Mouse (Mus musculus) layer of hippocampus, adult 9-10 months (tissue): ENCODE measurements around the gene Nxf7.
A peak's percentile ranks its signal among the peaks of the same experiment; 100 is the strongest.
"Not testable (repeated sequence)": the region's sequence is repeated elsewhere in the genome, so short reads cannot be mapped to it uniquely, and the experiment has no call there.

Experiments used
- DNase-seq: peaks from one replicate; pipeline ENCODE4 v3.0.0; 2022; ENCODE audit warnings: low spot score

Gene Nxf7

DNA sequence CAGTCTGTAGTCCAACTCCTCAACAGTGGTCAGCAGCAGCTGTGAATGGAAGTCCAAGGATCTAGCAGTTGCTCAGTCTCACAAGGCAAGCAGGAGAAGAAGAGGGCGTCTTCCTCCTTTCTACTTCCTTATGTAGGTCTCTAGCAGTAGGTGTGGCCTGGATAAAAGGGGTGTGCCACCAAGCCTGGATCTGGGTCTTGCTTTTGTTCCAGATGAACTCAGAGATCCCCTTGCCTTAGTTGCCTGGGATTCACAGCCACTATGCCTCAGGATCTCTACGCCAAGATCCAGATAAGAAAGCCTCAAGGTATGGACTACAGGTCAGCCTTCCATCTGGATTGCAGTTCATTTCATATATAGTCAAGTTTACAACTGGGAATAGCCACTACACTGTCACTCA is at the start of gene Nxf7:
Nxf7 (minus strand) TSS at position 101 of the 400 bp plus-strand sequence.
- DNase-seq, result no peak

DNA sequence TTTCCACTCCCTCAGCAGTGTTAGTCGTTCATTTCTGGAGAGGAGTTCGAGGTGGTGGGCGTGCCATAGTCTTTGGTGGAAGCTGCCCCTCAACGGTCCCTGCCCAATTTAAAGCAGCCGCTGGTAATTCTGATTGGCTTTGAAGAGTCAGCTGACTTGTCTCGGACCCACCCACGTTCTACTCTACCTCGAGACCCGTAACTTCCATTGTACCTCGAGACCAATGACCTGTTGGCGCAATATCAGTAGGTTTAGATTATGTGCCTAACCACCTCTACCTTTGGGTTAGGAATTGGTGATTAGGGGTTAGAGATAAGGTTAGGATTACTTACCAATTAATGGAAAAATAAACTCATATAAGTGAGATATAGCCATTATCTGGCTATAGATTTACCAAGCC is 29.0 kb upstream of the Nxf7 start, which contains the start of gene Prame:
Prame (minus strand) TSS at position 101 of the 400 bp plus-strand sequence.
- no peak for DNase-seq

- DNase-seq, result peak; percentile 37
These were observed 2.9 kb upstream of the Nxf7 start for GRCm38 (mm10) chrX:135601298-135602029.

DNA sequence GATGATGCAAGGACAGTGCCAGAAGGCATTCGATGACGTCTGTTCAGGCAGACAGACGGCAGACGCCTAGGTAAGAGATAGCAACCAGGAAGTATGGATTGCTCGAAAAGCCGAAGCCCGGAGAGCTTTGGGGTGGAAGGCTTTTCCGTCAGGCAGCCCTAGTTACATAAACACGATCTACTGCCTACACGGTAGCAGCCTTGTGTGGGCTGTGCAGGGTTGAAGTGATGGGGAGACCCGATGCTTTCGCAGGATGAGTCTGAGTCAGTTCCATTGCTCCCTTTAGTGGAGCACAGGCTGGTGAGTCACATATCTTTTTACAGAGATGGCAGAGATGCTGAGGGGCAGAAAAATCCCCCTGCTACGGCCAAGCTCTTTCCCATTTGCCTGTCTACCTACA is 481 bp downstream of the Nxf7 start:
- no peak for DNase-seq

DNA sequence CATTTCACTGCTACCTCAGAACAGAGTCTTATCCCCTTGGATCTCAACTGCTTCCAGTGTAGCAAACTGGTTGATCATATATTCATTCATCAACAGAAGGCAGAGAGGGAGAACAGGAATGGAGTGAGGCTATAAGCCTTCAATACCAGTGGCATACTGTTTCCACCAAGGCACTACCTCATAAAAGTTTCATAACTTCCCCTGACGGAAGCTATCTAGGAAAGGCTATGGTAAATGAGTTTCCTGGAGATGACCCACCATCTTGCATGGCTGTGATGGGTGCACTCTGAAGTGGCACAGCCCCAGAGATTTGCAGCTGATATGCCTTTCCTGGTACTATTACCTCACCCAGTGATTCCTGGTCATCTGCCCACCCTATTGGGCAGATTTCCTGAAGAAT is 22.2 kb downstream of the Nxf7 start:
- no peak for DNase-seq

DNA sequence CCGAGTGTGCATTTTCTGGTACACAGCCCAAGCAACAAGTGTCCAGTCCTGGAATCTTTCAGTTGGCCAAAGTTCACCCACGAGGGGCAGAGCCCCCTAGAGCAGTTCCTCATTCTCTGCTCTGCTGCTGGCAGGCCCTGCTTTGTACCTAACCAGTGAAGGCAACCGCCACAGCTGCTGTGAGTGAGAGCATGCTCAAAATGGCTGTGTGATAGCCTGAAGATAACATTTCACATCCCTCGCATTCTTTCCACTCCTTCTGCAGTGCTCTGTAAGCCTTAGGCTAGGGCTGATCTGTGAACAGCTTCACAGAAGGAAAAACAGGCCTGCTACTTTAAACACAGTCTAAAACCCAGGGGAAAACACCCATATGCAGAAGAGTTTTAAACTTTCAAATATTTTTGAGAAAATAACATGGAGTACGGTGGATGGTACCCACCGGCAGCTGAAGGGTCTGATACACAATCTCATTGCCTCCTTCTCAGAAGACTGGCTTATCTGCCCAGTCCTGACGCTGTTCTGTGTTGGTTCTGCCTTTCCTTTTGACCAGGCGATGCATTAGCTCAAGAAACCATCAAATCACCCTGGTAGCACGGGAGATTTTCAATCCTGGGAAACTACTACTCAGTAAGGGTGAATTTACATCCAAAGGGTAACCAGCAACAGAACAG is 23.5 kb downstream of the Nxf7 start:
- not testable (repeated sequence) for DNase-seq

GRCm38 (mm10) chrX:135574261-135574957 is 24.2 kb downstream of the Nxf7 start:
- not testable (repeated sequence) for DNase-seq

- peak; percentile 36 for DNase-seq
These were observed 29.1 kb downstream of the Nxf7 start for GRCm38 (mm10) chrX:135569467-135569866.

DNA sequence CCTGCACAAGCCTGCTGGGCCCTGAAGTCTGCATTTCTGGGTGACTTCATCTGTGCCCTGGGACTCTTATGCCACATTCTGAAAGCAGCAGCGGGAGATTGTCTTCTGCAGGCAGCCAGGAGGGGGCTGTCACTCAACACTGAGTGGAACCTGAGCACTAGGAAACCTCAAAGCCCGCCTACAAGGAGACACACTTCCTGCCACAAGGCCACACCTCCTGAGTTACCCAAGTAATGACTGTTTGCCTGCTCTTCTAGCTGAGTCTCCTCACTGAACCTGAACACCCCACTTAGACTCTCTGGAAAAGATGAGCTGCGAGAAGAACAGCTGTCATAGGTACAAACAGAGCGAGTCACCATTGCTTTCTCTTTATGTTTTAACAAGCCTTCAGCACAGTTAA is 33.6 kb downstream of the Nxf7 start:
- DNase-seq, result not testable (repeated sequence)

DNA sequence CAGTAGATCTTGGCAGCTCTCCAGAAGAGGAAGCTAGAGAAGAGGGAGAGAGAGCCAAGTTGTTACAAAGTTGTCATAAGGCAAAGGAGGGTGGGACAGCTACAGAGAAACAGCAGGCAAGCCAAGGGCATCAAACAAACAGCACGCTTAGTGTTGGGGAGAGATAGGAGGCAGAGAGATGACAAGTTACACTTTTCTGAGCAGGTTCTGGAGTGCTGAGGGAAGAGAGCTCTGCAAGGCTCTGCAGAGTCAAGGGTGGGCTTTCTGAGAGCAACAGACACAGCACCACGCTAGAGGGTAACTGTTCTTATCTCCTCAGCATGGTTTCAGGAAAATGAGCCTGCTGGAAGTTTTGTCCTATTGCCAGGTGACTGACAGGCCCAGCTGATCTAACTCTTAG is 35.7 kb downstream of the Nxf7 start:
- no peak for DNase-seq

DNA sequence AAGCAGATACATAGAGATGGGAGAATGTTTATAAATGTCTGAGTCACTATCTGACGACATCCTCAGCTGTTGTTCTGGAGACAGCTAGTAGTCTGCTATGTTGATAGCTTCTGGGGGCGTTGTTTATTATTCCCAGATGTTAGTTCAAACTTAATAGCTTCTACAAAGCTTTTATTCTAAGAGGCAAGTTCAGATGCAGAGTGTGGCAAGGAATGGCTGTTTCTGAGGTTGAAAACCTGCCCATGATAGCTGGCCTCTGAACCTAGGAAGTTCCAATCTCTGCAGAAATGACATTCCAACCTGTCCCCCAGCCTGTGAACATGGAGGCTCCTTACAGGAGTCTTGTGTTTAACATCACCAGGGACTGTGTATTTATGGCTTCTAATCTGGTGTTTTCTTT is 36.9 kb downstream of the Nxf7 start:
- not testable (repeated sequence) for DNase-seq

- peak; percentile 8 for DNase-seq
These were observed 37.6 kb downstream of the Nxf7 start for GRCm38 (mm10) chrX:135560933-135561332.

DNA sequence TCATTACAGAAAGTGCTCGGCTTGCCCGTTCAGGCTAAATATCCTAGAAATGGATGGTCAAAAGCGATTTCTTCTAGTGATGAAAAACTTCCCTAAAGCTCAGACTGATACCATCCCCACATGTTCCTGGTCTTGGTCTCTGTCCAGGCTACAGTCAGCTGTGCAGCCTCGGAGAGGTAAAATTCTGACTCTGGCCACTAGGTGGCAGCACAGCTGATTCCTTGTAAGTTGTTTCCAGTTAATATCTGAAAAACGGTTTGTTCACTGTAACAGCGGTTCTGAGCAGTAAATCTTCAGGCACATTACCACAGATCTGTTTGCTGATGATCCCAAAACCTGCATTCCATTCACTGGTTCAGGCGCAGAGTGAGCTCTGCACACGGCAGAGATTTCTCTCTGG is 38.9 kb downstream of the Nxf7 start:
- peak; percentile 49 for DNase-seq
